Mouse (Mus musculus): ENCODE results near the gene Prkn. TPM values are rescaled to one million over a fixed set of nuclear protein-coding genes. Genes with fewer than 3 reads are reported as not detected.

Gene Prkn
- polyA plus RNA-seq, 1 experiment from 2014 or later = 1.5 TPM

DNA sequence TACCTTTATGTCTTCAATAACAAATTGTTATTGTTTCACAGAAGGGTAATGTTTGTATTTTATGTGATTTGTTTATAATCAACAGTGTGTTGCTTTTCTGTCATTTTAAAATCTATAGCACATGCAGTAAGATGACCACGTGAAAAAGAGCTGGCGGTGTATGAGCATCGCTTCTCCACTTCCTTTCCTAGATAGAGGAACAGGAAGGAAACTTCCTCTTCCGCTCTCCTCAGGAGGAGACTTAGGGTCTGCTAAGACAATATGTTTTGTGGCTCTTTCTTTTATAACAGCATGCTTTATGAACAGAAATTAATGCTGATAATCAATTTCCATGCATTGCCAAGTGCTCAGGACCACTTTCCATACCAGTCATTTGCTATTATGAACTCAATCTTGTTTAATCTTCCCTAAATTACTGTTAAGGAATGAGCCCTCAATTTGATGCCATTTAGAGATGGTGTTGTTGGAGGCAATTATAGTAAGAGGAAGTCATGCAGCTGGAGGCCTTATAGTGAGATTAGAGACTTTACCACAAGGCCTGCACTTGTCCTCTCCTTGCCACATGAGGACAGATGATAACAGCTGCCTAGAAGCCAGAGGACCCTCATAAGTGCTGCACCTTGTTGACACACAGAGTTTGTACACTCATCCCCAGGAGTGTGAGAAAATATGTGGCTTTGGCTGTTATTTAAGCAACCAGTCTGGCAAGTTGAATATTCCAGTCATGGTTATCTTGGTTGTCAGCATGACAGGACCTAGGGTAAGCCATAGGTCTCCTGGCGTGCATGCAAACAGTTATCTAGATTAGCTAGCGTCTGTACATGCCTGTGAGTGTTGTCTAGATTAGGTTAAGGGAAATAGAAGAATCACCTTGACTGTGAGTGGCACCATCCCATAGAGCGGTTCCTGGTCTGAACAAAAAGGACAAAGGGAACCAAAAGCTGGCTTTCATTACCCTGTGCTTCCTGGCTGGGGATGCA is 34.3 kb downstream of the Prkn start:
- H3K4me3 ChIP-seq (ENCODE audit: low read depth, low read length) = no peak overlapping the region
- no peak for ATAC-seq (replicated peaks; ENCODE audit: low FRiP score)
- no peak overlapping the region for H3K27ac ChIP-seq (ENCODE audit: low read depth, low read length)
- H3K9ac ChIP-seq (ENCODE audit: low read length) = no peak overlapping the region
- no peaks in the 10 kb centered on the region for H3K27me3 ChIP-seq (ENCODE audit: control insufficient read depth, insufficient read depth, low read length)
- WGBS = 87% methylated on average over 7 of the region's 7 CpGs
- H3K4me2 ChIP-seq (ENCODE audit: low read depth, low read length, severe bottlenecking) = no peak overlapping the region
- no peaks in the 10 kb centered on the region for H3K4me1 ChIP-seq (replicated peaks; ENCODE audit: control insufficient read depth, insufficient read depth, low read length)
- no peaks in the 10 kb centered on the region for H3K9me3 ChIP-seq (ENCODE audit: control insufficient read depth, low read length)
- DNase-seq (ENCODE audit: low spot score) = no peak
- no peaks in the 10 kb centered on the region for H3K36me3 ChIP-seq (ENCODE audit: control insufficient read depth, insufficient read depth, low read length)

DNA sequence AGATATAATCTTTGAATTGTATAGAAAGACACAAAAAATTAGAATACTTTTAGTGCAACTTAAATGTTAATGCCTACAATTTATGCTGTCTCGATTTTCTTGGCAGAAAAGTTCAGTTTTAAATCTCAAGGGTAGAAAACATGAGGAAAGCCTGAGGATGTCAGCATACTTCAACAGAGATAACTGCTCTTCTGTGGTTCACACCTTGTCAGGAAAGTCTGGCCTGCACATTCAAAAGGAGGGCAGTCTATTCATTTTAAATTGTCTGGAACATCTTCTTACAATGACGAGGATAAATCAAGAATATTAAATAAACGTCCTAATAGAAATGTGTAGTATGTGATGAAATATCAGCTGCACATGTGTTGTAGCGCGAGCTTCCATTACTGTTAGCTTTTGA is 38.8 kb downstream of the Prkn start:
- Histone ChIP-seq H3K27me3 (ENCODE audit: control insufficient read depth, insufficient read depth, low read length) (no peaks in the 10 kb centered on the region), H3K4me3 (ENCODE audit: low read depth, low read length) (no peak overlapping the region), H3K36me3 (ENCODE audit: control insufficient read depth, insufficient read depth, low read length) (no peaks in the 10 kb centered on the region), H3K9ac (ENCODE audit: low read length) (no peak overlapping the region), H3K4me2 (ENCODE audit: low read depth, low read length, severe bottlenecking) (no peak overlapping the region), H3K4me1 (replicated peaks; ENCODE audit: control insufficient read depth, insufficient read depth, low read length) (no peaks in the 10 kb centered on the region), H3K9me3 (ENCODE audit: control insufficient read depth, low read length) (no peaks in the 10 kb centered on the region), H3K27ac (ENCODE audit: low read depth, low read length) (no peak overlapping the region)
- no peak for DNase-seq (ENCODE audit: low spot score)
- ATAC-seq (replicated peaks; ENCODE audit: low FRiP score) = no peak
- WGBS = 85% methylated on average over 5 of the region's 5 CpGs

DNA sequence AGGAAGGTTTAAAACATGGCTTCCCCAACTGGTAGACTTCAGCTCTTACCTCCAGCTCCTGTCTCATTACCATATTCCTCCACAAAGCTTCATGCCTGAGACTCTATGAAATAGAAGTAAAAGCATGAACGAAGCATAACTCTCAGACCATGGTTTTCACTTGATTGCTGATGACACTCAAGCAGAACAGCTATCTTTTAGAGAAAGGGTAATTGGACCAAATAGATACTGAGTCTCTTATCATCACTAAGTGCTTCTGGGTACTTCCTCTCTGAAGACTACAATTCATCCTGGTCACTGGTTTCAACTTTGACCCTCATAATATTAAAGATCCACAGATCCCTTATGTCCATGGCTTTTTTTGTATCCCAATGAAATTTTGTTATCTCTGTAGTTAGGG is 42.1 kb downstream of the Prkn start:
- DNase-seq (ENCODE audit: low spot score) (no peak), ATAC-seq (replicated peaks; ENCODE audit: low FRiP score) (no peak)
- no peaks in the 10 kb centered on the region for H3K27me3 ChIP-seq (ENCODE audit: control insufficient read depth, insufficient read depth, low read length)
- H3K4me3 ChIP-seq (ENCODE audit: low read depth, low read length) = no peak overlapping the region
- H3K9me3 ChIP-seq (ENCODE audit: control insufficient read depth, low read length) = no peaks in the 10 kb centered on the region
- 86% methylated on average over 1 of the region's 1 CpGs for WGBS
- no peak overlapping the region for H3K9ac ChIP-seq (ENCODE audit: low read length)
- H3K4me2 ChIP-seq (ENCODE audit: low read depth, low read length, severe bottlenecking) = no peak overlapping the region
- no peaks in the 10 kb centered on the region for H3K4me1 ChIP-seq (replicated peaks; ENCODE audit: control insufficient read depth, insufficient read depth, low read length)
- H3K27ac ChIP-seq (ENCODE audit: low read depth, low read length) = no peak overlapping the region
- no peaks in the 10 kb centered on the region for H3K36me3 ChIP-seq (ENCODE audit: control insufficient read depth, insufficient read depth, low read length)

DNA sequence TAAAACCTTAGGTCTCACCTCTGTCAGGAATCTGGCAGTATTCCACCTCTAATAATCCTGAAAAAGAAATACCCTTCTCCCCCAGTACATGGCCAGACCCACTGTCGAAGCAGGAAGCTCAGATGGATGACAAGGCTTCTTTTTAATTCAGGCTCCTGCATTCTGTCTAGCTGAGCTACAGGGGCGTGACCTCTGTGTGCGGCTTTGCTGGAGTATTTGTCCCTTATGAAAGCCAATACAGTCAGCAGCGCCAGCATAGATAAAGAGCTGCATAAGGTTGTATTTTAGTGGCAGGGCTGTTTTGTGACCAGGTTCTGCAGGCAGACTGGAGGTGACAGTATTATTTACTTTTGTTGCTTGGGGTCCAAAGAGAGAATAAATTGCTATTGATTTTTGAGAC is 47.7 kb downstream of the Prkn start:
- Histone ChIP-seq H3K9me3 (ENCODE audit: control insufficient read depth, low read length) (no peaks in the 10 kb centered on the region), H3K4me1 (replicated peaks; ENCODE audit: control insufficient read depth, insufficient read depth, low read length) (no peaks in the 10 kb centered on the region; the same call in 1 of the 2 replicates), H3K27me3 (ENCODE audit: control insufficient read depth, insufficient read depth, low read length) (no peaks in the 10 kb centered on the region), H3K27ac (ENCODE audit: low read depth, low read length) (no peak overlapping the region), H3K4me2 (ENCODE audit: low read depth, low read length, severe bottlenecking) (no peak overlapping the region), H3K4me3 (ENCODE audit: low read depth, low read length) (no peak overlapping the region), H3K36me3 (ENCODE audit: control insufficient read depth, insufficient read depth, low read length) (no peaks in the 10 kb centered on the region), H3K9ac (ENCODE audit: low read length) (no peak overlapping the region)
- DNase-seq (ENCODE audit: low spot score) (no peak), ATAC-seq (replicated peaks; ENCODE audit: low FRiP score) (no peak)
- 13% methylated on average over 4 of the region's 4 CpGs for WGBS

DNA sequence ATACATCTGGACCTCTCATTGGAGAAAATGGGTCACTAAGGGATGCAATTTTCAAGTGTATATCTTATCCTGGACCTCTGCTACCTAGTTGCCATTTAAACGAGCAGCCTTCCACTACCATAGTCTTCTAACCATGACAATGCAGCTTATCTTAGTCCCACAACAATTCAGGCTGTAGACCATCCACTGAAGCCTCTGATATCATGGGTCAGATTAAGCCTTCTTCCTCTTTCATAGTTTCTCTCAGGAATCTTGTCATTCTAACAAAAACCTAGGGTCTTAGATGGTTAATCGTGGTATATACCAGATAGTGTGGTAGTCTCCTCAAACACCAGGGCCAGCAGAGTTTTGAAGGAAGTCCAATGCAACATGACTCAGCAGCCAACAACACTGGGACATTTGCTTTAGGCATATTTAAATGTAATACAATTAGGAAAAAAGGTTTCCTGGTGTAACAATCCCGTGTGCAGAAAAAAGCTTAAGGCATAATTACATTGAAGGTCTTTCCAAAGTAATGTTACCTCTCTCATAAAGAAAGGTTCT is 61.6 kb downstream of the Prkn start:
- DNase-seq (ENCODE audit: low spot score) (no peak), ATAC-seq (replicated peaks; ENCODE audit: low FRiP score) (no peak)
- no peak overlapping the region for H3K27ac ChIP-seq (ENCODE audit: low read depth, low read length)
- H3K36me3 ChIP-seq (ENCODE audit: control insufficient read depth, insufficient read depth, low read length) = no peaks in the 10 kb centered on the region
- H3K9ac ChIP-seq (ENCODE audit: low read length) = no peak overlapping the region
- H3K4me1 ChIP-seq (replicated peaks; ENCODE audit: control insufficient read depth, insufficient read depth, low read length) = no peaks in the 10 kb centered on the region
- H3K4me3 ChIP-seq (ENCODE audit: low read depth, low read length) = no peak overlapping the region
- H3K27me3 ChIP-seq (ENCODE audit: control insufficient read depth, insufficient read depth, low read length) = no peaks in the 10 kb centered on the region
- no peak overlapping the region for H3K4me2 ChIP-seq (ENCODE audit: low read depth, low read length, severe bottlenecking)
- 90% methylated on average over 3 of the region's 3 CpGs for WGBS
- H3K9me3 ChIP-seq (ENCODE audit: control insufficient read depth, low read length) = no peaks in the 10 kb centered on the region

DNA sequence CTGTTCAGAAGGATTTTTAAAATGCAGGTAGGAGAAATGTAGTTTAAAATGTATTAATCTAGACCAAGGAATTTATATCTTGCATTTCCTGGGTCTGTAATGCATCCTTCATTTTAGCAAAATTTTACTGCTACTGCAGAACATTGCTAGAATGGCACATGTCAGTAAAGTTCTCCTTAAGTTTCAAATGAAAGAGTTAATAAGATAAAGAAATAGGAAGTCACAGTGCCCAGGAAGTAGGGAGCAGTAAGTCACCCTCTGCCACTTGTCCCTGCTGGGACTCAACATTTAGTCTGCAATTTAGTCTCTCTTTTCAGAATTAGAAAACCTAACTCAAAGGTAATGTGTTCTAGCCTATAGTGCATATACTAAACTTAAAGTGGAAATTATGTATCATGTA is 96.5 kb downstream of the Prkn start:
- DNase-seq (ENCODE audit: low spot score) = no peak
- no peak overlapping the region for H3K27ac ChIP-seq (ENCODE audit: low read depth, low read length)
- no peak for ATAC-seq (replicated peaks; ENCODE audit: low FRiP score)
- no peaks in the 10 kb centered on the region for H3K4me1 ChIP-seq (replicated peaks; ENCODE audit: control insufficient read depth, insufficient read depth, low read length)
- H3K36me3 ChIP-seq (ENCODE audit: control insufficient read depth, insufficient read depth, low read length) = no peaks in the 10 kb centered on the region
- no peaks in the 10 kb centered on the region for H3K27me3 ChIP-seq (ENCODE audit: control insufficient read depth, insufficient read depth, low read length)
- no peak overlapping the region for H3K4me3 ChIP-seq (ENCODE audit: low read depth, low read length)
- no peak overlapping the region for H3K9ac ChIP-seq (ENCODE audit: low read length)
- H3K4me2 ChIP-seq (ENCODE audit: low read depth, low read length, severe bottlenecking) = no peak overlapping the region
- no peaks in the 10 kb centered on the region for H3K9me3 ChIP-seq (ENCODE audit: control insufficient read depth, low read length)

DNA sequence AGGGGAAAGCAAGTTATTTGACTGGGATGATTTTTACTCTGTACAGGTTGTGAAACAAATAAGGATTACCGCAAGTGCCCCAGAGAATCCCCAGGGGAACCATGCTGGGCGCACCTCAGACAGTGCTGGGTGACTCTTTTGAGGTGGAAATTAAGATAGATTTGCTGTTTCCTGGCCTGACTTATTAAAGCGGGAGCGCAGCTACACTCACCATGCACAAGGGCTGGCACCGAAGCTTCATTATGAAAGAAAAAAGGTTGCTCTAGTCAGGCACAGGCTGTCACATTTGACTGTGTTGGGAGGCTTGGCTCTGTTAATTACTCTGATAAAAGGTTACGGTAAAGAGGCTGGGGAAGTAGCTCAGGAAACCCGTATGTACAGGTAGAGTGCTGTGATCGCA is 97.7 kb downstream of the Prkn start:
- no peak overlapping the region for H3K4me3 ChIP-seq (ENCODE audit: low read depth, low read length)
- no peak overlapping the region for H3K4me2 ChIP-seq (ENCODE audit: low read depth, low read length, severe bottlenecking)
- no peaks in the 10 kb centered on the region for H3K9me3 ChIP-seq (ENCODE audit: control insufficient read depth, low read length)
- ATAC-seq (replicated peaks; ENCODE audit: low FRiP score) (no peak), DNase-seq (ENCODE audit: low spot score) (no peak)
- 31% methylated on average over 8 of the region's 8 CpGs for WGBS
- no peaks in the 10 kb centered on the region for H3K27me3 ChIP-seq (ENCODE audit: control insufficient read depth, insufficient read depth, low read length)
- H3K9ac ChIP-seq (ENCODE audit: low read length) = no peak overlapping the region
- H3K36me3 ChIP-seq (ENCODE audit: control insufficient read depth, insufficient read depth, low read length) = no peaks in the 10 kb centered on the region
- H3K27ac ChIP-seq (ENCODE audit: low read depth, low read length) = no peak overlapping the region
- no peaks in the 10 kb centered on the region for H3K4me1 ChIP-seq (replicated peaks; ENCODE audit: control insufficient read depth, insufficient read depth, low read length)

DNA sequence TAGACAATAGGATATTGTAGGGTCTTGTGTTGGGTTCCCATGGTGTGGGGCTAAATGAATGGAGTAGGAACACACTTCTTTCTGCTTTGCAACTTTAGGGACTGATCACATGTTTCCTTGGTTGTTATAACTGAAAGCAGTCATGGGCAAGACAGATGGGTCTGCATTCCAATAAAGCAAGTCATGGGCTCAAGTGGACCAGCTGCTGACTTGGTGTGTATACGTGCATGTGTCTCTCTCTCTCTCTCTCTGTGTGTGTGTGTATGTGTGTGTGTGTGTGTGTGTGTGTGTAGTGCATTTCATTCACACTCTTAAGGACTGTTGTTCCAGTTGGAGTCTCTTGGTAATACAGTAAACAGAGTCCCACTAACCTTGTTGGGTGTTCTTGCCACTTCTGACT is 98.6 kb downstream of the Prkn start:
- 79% methylated on average over 1 of the region's 1 CpGs for WGBS
- H3K9me3 ChIP-seq (ENCODE audit: control insufficient read depth, low read length) = no peaks in the 10 kb centered on the region
- DNase-seq (ENCODE audit: low spot score) (no peak), ATAC-seq (replicated peaks; ENCODE audit: low FRiP score) (no peak)
- no peak overlapping the region for H3K4me2 ChIP-seq (ENCODE audit: low read depth, low read length, severe bottlenecking)
- H3K27me3 ChIP-seq (ENCODE audit: control insufficient read depth, insufficient read depth, low read length) = no peaks in the 10 kb centered on the region
- H3K36me3 ChIP-seq (ENCODE audit: control insufficient read depth, insufficient read depth, low read length) = no peaks in the 10 kb centered on the region
- no peak overlapping the region for H3K4me3 ChIP-seq (ENCODE audit: low read depth, low read length)
- H3K9ac ChIP-seq (ENCODE audit: low read length) = no peak overlapping the region
- H3K27ac ChIP-seq (ENCODE audit: low read depth, low read length) = no peak overlapping the region
- no peaks in the 10 kb centered on the region for H3K4me1 ChIP-seq (replicated peaks; ENCODE audit: control insufficient read depth, insufficient read depth, low read length)

DNA sequence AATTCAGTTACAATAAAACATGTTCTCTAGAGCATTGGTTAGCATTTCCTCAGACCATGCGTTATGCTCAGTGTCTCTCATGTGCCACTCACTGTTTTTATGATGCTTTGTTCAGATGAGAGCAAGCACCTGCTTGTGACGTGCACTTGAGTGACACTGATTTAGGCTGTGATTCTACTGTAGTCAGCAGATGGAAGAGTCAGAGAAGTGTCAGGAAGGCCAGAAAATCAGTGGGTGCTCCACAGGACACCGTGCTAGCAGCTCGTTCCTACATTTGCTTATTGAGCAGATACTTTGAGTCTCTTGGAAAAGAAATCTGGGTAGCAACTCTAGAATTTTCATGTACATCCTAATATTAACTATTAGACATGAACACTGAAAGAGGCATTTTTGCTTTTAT is 106.4 kb downstream of the Prkn start:
- DNase-seq (ENCODE audit: low spot score) = no peak
- H3K9me3 ChIP-seq (ENCODE audit: control insufficient read depth, low read length) = no peaks in the 10 kb centered on the region
- no peak for ATAC-seq (replicated peaks; ENCODE audit: low FRiP score)
- no peaks in the 10 kb centered on the region for H3K27me3 ChIP-seq (ENCODE audit: control insufficient read depth, insufficient read depth, low read length)
- no peak overlapping the region for H3K27ac ChIP-seq (ENCODE audit: low read depth, low read length)
- H3K4me3 ChIP-seq (ENCODE audit: low read depth, low read length) = no peak overlapping the region
- no peak overlapping the region for H3K9ac ChIP-seq (ENCODE audit: low read length)
- H3K4me1 ChIP-seq (replicated peaks; ENCODE audit: control insufficient read depth, insufficient read depth, low read length) = no peaks in the 10 kb centered on the region
- no peaks in the 10 kb centered on the region for H3K36me3 ChIP-seq (ENCODE audit: control insufficient read depth, insufficient read depth, low read length)
- H3K4me2 ChIP-seq (ENCODE audit: low read depth, low read length, severe bottlenecking) = no peak overlapping the region
- 84% methylated on average over 4 of the region's 4 CpGs for WGBS
